Mouse (Mus musculus): ENCODE measurements around the gene Nexmif. TPM values are rescaled to one million over a fixed set of nuclear protein-coding genes. Genes with fewer than 3 reads are reported as not detected.

Gene Nexmif
- polyA plus RNA-seq (2012): not detected in 2 replicates

GRCm38 (mm10) chrX:104200736-104201591, at the start of gene Nexmif:
Nexmif (minus strand) TSS chrX:104201185.
- TF ChIP-seq GATA1 (IDR thresholded peaks at IDR 0.05; ENCODE audit: low read length): no peak

DNA sequence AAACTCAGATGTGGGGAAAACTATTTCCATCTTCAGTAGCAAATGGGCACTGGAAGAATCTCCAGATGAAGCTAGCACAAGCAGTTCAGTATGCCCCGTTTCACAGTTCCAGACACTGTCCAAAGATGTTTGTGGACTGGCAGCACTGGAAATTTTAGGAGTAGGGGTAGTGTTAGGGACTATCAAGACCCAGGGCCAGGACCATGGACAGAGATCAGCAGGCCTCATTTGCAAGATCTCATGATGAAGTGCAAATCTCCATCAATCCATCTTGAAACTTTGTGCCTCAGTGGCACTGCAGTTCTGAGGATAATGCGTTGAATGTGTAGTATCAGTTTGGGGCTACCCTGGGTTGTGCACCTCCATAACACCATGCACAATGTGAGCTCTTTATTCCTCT, 7.7 kb upstream of the Nexmif start:
- TF ChIP-seq GATA1 (IDR thresholded peaks at IDR 0.05; ENCODE audit: low read length): no peak

- no peak for TF ChIP-seq GATA1 (IDR thresholded peaks at IDR 0.05; ENCODE audit: low read length)
Measured at GRCm38 (mm10) chrX:104201592-104202139, 681 bp upstream of the Nexmif start.

DNA sequence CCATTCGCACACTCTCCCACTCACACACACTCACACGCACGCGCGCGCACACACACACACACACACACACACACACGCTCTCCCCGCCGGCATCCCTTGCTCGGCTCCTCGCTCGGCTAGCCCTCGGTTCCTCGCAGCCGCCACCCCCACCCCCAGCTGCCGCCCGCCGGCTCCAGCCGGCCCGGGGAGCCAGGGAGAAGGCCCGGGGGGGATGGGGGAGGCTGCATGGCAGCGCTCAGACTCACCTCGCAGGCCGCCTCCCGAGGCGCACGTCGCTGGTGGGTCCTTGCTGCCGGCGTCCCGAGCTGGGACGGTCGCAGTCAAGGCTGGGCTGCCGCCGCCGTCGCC, 623 bp downstream of the Nexmif start:
- no peak for TF ChIP-seq GATA1 (IDR thresholded peaks at IDR 0.05; ENCODE audit: low read length)

DNA sequence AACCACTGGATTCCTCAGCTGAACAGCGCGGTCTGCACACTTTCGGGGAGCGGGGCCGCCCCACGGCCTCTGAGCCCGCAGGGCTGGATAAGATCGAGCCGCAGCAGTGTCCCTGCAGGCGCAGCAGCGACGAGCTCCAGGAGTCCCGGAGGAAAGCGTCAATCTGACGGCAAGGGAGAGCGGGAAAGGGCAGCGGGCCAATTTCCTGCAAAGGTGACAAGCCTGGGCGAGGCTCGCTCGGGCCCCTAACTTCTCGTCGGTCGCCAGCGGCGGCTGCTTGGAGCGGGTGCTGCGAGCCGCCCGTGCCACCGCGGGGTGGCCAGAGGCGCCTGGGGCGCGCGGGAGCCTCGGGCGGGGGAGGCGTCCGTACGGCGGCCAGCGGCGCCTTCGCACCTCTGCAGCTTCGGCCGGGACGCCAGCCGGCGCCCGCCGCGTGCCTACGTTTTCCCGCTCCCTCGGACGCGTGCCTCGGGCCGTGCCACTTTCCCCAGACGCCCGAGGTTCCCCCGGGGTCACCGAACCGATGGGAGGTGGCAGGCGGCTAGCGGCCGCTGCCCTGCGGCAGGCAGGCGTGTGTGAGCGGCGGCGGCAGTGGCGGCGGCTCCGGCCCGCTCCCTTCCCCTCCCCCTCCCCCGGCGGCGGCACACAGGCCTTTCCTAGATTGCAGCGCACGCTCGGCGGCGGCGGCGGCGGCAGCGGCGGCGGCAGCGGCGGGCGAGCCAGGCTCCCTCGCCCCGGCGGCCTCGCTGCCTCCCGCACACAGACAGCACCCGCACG, 1.2 kb downstream of the Nexmif start:
- no peak for TF ChIP-seq GATA1 (IDR thresholded peaks at IDR 0.05; ENCODE audit: low read length)

DNA sequence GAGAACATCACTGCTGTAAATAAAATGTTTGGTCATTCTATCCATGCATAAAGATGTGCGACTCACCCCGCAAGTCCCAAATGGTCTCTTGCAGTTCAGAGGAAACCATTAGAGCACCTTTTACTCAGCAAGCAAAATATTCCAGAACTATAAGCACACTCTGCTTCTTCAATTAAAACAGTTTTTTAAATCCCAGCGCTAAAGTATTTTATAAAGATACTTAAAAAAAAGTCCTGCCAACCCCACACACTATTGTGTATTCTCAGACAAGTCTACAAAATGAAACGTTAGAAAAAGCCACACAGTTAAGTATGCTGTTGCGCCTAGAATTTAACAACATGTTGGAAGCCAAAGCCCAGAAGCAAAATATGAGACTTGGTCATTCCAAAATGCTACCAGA, 1.9 kb downstream of the Nexmif start:
- TF ChIP-seq GATA1 (IDR thresholded peaks at IDR 0.05; ENCODE audit: low read length): no peak

- TF ChIP-seq GATA1 (IDR thresholded peaks at IDR 0.05; ENCODE audit: low read length): no peak
Measured at GRCm38 (mm10) chrX:104196561-104196960, 4.4 kb downstream of the Nexmif start.

- no peak for TF ChIP-seq GATA1 (IDR thresholded peaks at IDR 0.05; ENCODE audit: low read length)
Measured at GRCm38 (mm10) chrX:104179257-104179656, 21.7 kb downstream of the Nexmif start.

GRCm38 (mm10) chrX:104150072-104150471, 50.9 kb downstream of the Nexmif start:
- TF ChIP-seq GATA1 (IDR thresholded peaks at IDR 0.05; ENCODE audit: low read length): no peak

GRCm38 (mm10) chrX:104114596-104114995, 86.4 kb downstream of the Nexmif start:
- no peak for TF ChIP-seq GATA1 (IDR thresholded peaks at IDR 0.05; ENCODE audit: low read length)

- no peak for TF ChIP-seq GATA1 (IDR thresholded peaks at IDR 0.05; ENCODE audit: low read length)
Measured at GRCm38 (mm10) chrX:104054848-104055247, 146.1 kb downstream of the Nexmif start.

DNA sequence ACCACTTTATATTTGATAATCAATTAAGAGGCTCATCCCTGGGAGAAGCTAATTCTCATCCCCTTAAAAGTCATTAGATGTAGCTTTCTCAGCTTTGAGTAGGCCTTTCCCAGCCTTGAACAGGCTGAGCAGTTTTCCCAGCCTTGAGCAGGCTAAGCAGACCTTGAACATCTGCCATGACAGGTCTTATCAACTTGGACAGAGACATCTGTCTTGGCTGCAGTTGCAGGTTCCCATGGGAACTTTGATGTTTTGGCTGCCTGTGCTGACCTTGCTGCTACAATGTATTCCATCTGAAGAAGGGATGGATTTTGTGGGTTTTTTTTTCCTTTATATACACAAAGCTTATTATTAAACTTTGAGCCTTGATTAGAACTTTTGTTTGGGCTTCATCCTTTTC, 160.7 kb downstream of the Nexmif start:
- no peak for TF ChIP-seq GATA1 (IDR thresholded peaks at IDR 0.05; ENCODE audit: low read length)

- TF ChIP-seq GATA1 (IDR thresholded peaks at IDR 0.05; ENCODE audit: low read length): no peak
Measured at GRCm38 (mm10) chrX:104033843-104034242, 167.1 kb downstream of the Nexmif start.

DNA sequence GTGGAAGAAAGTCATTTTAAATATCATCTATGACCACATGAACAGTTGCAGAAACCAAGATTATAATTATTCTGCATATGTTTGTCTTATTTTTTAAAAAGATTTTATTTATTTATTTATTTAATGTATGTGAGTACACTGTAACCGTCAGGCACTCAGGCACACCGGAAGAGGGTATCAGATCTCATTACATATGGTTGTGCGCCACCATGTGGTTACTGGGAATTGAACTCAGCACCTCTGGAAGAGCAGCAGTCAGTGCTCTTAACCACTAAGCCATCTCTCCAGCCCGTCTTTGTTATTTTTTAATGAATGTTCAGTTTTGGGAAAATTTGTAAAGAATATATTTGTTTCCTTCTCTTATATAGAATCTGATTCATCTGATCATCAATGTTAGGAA, 168.2 kb downstream of the Nexmif start:
- no peak for TF ChIP-seq GATA1 (IDR thresholded peaks at IDR 0.05; ENCODE audit: low read length)

Other genes starting within 250 kb of the Nexmif start
- 1.8 and 3.2 TPM in 2 replicates for gene Rlim, start 219.9 kb downstream of the Nexmif start, polyA plus RNA-seq (2012)
- 12.8 and 48.7 TPM in 2 replicates for gene Abcb7, start 212.7 kb upstream of the Nexmif start, polyA plus RNA-seq (2012)

Measured in G1E-ER4 (cell line).